Mouse (Mus musculus): Measurements from ENCODE around the gene Gm11032. TPM values are rescaled to one million over a fixed set of nuclear protein-coding genes. Genes with fewer than 3 reads are reported as not detected.

Gm11032 gene
- polyA plus RNA-seq, 1 experiment: not detected

DNA sequence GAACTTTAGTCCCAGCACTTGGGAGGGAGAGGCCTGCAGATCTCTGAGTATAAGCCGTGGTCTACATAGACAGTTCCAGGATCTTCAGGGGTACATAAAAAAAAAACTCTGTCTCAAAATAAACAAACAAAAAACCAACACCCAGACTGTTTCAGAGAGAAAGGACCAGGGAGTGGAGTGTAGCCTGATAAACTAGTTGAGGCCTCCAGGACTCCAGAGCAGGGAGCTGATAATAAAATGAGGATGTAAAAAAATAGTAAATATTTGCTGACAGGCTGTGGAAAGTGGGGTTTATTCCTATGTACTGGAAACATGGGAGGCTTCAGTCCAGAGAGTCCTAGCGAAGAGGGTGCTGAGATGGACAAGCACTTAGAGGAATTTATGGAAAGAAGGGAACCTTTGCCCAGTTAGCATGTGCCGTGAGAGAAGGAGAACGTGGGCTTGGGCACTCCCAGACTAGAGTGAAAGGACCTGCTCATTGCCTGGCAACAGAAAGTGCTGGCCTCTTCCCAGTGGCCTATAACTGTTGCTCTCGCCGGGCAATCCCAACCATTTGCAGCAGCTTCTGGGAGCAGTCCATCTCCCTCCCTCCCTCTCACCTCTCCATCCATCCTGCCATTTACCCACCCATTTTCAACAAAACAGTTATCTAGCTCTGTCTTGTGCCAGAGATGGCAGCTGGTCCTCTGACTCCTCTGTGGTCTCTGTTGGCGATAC, 40.6 kb downstream of the Gm11032 start:
- 91% methylated on average over 7 of the region's 7 CpGs for WGBS
- peaks cover 17% of the 10 kb centered on the region for H3K36me3 ChIP-seq (ENCODE audit: control insufficient read depth, insufficient read depth, low read length)
- no peaks in the 10 kb centered on the region for H3K4me1 ChIP-seq (ENCODE audit: control insufficient read depth, insufficient read depth, insufficient read length)
- no peak overlapping the region for H3K27ac ChIP-seq (ENCODE audit: insufficient read depth, low read length)
- H3K4me3 ChIP-seq (ENCODE audit: extremely low read depth, insufficient read depth, insufficient read length): no peak overlapping the region
- no peak for DNase-seq (ENCODE audit: low read depth in 1 of 2, low spot score in 2 of 2)
- no peaks in the 10 kb centered on the region for H3K27me3 ChIP-seq (ENCODE audit: control insufficient read depth, insufficient read depth, low read length)
- no peak for TF ChIP-seq POLR2A (IDR thresholded peaks at IDR 0.05; ENCODE audit: low read depth, low read length)
- TF ChIP-seq CTCF (IDR thresholded peaks at IDR 0.05; ENCODE audit: extremely low read depth, insufficient read depth, insufficient read length, insufficient replicate concordance): no peak

GRCm38 (mm10) chr11:4661324-4661723, 41.5 kb downstream of the Gm11032 start:
- 84% methylated on average over 4 of the region's 4 CpGs for WGBS
- DNase-seq (ENCODE audit: low read depth in 1 of 2, low spot score in 2 of 2): no peak
- H3K36me3 ChIP-seq (ENCODE audit: control insufficient read depth, insufficient read depth, low read length): peaks cover 17% of the 10 kb centered on the region
- no peaks in the 10 kb centered on the region for H3K4me1 ChIP-seq (ENCODE audit: control insufficient read depth, insufficient read depth, insufficient read length)
- H3K27ac ChIP-seq (ENCODE audit: insufficient read depth, low read length): 0 out of 2 replicates have a peak overlapping the region, but pooled peaks have one; percentile 23
- H3K27me3 ChIP-seq (ENCODE audit: control insufficient read depth, insufficient read depth, low read length): no peaks in the 10 kb centered on the region
- no peak overlapping the region for H3K4me3 ChIP-seq (ENCODE audit: extremely low read depth, insufficient read depth, insufficient read length)
- TF ChIP-seq POLR2A (IDR thresholded peaks at IDR 0.05; ENCODE audit: low read depth, low read length) (no peak), CTCF (IDR thresholded peaks at IDR 0.05; ENCODE audit: extremely low read depth, insufficient read depth, insufficient read length, insufficient replicate concordance) (no peak)

DNA sequence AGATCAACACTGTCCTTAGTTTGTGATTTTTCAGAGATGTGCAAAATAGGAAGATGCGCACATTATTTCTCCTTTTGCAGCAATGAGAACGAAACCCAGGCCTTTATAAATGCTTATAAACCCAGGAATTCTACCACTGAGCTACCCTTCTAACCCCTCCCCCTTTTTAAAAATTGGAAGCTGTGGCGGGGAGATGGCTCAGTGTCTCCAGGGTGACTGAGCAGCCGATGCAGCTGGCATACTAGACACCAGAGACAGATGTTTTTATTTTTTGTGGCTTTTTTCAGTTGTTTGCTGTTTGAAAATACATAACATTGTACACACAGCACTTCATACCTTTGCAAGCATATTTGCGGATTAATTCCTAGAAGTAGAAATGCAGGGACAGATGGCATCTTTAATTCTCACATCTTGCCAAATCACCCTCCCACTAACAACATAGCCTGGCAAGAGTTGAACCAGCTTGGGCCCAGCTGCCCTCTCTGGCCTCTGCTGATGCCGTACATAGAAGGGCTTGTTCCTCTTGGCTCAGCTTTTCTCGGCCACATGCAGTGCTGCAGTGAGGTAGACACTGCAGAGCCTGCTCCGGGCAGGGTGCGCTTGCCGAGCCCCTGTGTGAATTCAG, 42.1 kb downstream of the Gm11032 start:
- Histone ChIP-seq H3K27me3 (ENCODE audit: control insufficient read depth, insufficient read depth, low read length) (no peaks in the 10 kb centered on the region), H3K4me3 (ENCODE audit: extremely low read depth, insufficient read depth, insufficient read length) (no peak overlapping the region), H3K4me1 (ENCODE audit: control insufficient read depth, insufficient read depth, insufficient read length) (no peaks in the 10 kb centered on the region), H3K27ac (ENCODE audit: insufficient read depth, low read length) (no peak overlapping the region), H3K36me3 (ENCODE audit: control insufficient read depth, insufficient read depth, low read length) (peaks cover 17% of the 10 kb centered on the region)
- no peak for DNase-seq (ENCODE audit: low read depth in 1 of 2, low spot score in 2 of 2)
- 87% methylated on average over 10 of the region's 10 CpGs for WGBS
- TF ChIP-seq CTCF (IDR thresholded peaks at IDR 0.05; ENCODE audit: extremely low read depth, insufficient read depth, insufficient read length, insufficient replicate concordance) (no peak), POLR2A (IDR thresholded peaks at IDR 0.05; ENCODE audit: low read depth, low read length) (no peak)

- no peaks in the 10 kb centered on the region for H3K4me1 ChIP-seq (ENCODE audit: control insufficient read depth, insufficient read depth, insufficient read length)
- H3K4me3 ChIP-seq (ENCODE audit: extremely low read depth, insufficient read depth, insufficient read length): no peak overlapping the region
These were observed 42.6 kb downstream of the Gm11032 start for GRCm38 (mm10) chr11:4662496-4662878.

More at GRCm38 (mm10) chr11:4662496-4662878, 42.6 kb downstream of the Gm11032 start:
- no peak for DNase-seq (ENCODE audit: low read depth in 1 of 2, low spot score in 2 of 2)
- 92% methylated on average over 11 of the region's 11 CpGs for WGBS
- no peak overlapping the region for H3K27ac ChIP-seq (ENCODE audit: insufficient read depth, low read length)
- TF ChIP-seq CTCF (IDR thresholded peaks at IDR 0.05; ENCODE audit: extremely low read depth, insufficient read depth, insufficient read length, insufficient replicate concordance) (no peak), POLR2A (IDR thresholded peaks at IDR 0.05; ENCODE audit: low read depth, low read length) (no peak)
- H3K27me3 ChIP-seq (ENCODE audit: control insufficient read depth, insufficient read depth, low read length): no peaks in the 10 kb centered on the region
- H3K36me3 ChIP-seq (ENCODE audit: control insufficient read depth, insufficient read depth, low read length): peaks cover 17% of the 10 kb centered on the region

Other genes with a start within 250 kb of the Gm11032 start
- gene Hormad2, start 179.0 kb upstream of the Gm11032 start, polyA plus RNA-seq (2012; rRNA removed): 0.05 TPM in 1 of 2 replicates, not detected in the other
- 35.3 and 36.3 TPM in 2 replicates for gene Mtmr3, start 25.2 kb upstream of the Gm11032 start, polyA plus RNA-seq (2012; rRNA removed)
- 10.6 and 11.2 TPM in 2 replicates for gene Ascc2, start 17.7 kb downstream of the Gm11032 start, polyA plus RNA-seq (2012; rRNA removed)
- gene Uqcr10, start 84.3 kb downstream of the Gm11032 start, polyA plus RNA-seq (2012; rRNA removed): 160 and 307 TPM in 2 replicates
- gene Zmat5, start 84.6 kb downstream of the Gm11032 start, polyA plus RNA-seq (2012; rRNA removed): 31.9 and 46.5 TPM in 2 replicates
- 0.04 TPM in 1 of 2 replicates, not detected in the other for gene Cabp7, start 126.7 kb downstream of the Gm11032 start, polyA plus RNA-seq (2012; rRNA removed)
- 21.3 and 25.3 TPM in 2 replicates for gene Nf2, start 229.5 kb downstream of the Gm11032 start, polyA plus RNA-seq (2012; rRNA removed)

All from spleen, adult 2 months (tissue).